Mouse (Mus musculus): Measurements from ENCODE around the gene Fgf3. TPM values are rescaled to one million over a fixed set of nuclear protein-coding genes. Genes with fewer than 3 reads are reported as not detected.

The Fgf3 gene
- polyA plus RNA-seq, 1 experiment from 2014 or later: not detected

DNA sequence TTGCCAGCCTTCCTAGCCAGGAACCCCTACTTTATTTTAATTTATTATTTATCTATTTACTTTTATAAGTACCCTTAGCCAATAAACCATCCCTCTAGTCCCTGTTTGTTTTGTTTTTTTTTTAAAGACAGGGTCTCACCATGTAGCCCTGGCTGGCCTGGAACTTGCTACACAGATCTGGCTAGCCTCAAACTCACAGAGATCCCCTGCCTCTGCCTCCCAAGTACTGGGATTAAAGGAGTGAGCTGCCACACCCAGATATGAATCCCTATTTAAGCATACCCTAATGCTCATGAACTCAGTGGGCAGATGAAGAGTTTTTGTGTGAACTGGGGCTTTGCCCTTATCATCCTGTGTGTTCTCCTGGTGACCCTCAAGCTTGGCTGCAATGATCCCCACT, 9.2 kb downstream of the Fgf3 start, which contains the start of gene Fgf4:
Gene Fgf4, plus strand, starts transcription at position 301 of the 400 bp plus-strand sequence.
- no peak within 1 kb of the TSS for H3K4me2 ChIP-seq (ENCODE audit: low read length)
- no peaks in the 10 kb centered on the region for H3K36me3 ChIP-seq (ENCODE audit: control insufficient read depth, insufficient read depth, low read length)
- no peaks in the 10 kb centered on the region for H3K4me1 ChIP-seq (replicated peaks; ENCODE audit: control insufficient read depth, insufficient read depth, low read length)
- no peaks in the 10 kb centered on the region for H3K9me3 ChIP-seq (ENCODE audit: control insufficient read depth, low read length)
- ATAC-seq (replicated peaks; ENCODE audit: low FRiP score, low TSS enrichment, low read depth) (no peak), DNase-seq (ENCODE audit: low spot score) (no peak)
- no peak within 1 kb of the TSS for H3K4me3 ChIP-seq (ENCODE audit: low read depth, low read length)
- H3K27me3 ChIP-seq (replicated peaks; ENCODE audit: control insufficient read depth, insufficient read depth, low read length): peaks cover 8% of the 10 kb centered on the region
- no peak within 1 kb of the TSS for H3K9ac ChIP-seq (ENCODE audit: low read length)
- H3K27ac ChIP-seq (ENCODE audit: low read depth): no peak within 1 kb of the TSS

GRCm38 (mm10) chr7:144851321-144851720, 13.4 kb downstream of the Fgf3 start:
- Histone ChIP-seq H3K36me3 (ENCODE audit: control insufficient read depth, insufficient read depth, low read length) (no peaks in the 10 kb centered on the region), H3K4me2 (ENCODE audit: low read length) (no peak overlapping the region), H3K27me3 (replicated peaks; ENCODE audit: control insufficient read depth, insufficient read depth, low read length) (no peaks in the 10 kb centered on the region), H3K4me3 (ENCODE audit: low read depth, low read length) (no peak overlapping the region), H3K9ac (ENCODE audit: low read length) (no peak overlapping the region), H3K4me1 (replicated peaks; ENCODE audit: control insufficient read depth, insufficient read depth, low read length) (no peaks in the 10 kb centered on the region), H3K9me3 (ENCODE audit: control insufficient read depth, low read length) (no peaks in the 10 kb centered on the region), H3K27ac (ENCODE audit: low read depth) (no peak overlapping the region)
- ATAC-seq (replicated peaks; ENCODE audit: low FRiP score, low TSS enrichment, low read depth) (no peak), DNase-seq (ENCODE audit: low spot score) (no peak)
- WGBS: 40% methylated on average over 3 of the region's 3 CpGs

DNA sequence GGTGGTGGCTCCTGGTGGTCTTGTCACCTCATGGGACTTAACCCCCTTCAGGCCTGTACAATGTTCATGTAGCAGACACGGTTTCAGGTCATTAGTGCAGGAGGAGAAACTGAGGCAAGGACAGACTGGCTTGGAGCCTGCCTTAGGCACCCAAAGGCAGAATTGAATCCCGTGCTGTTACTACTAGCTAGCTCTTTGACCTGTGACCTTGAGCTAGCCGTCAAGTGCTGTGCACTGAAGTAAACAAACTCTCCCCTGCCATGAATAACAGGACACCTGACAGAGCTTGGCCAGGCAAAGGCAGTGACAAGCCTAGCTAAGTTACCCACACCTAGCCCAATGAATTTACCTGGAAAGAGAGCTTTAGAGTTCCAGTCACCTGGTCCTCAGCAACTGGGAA, 17.1 kb downstream of the Fgf3 start:
- 31% methylated on average over 3 of the region's 3 CpGs for WGBS
- DNase-seq (ENCODE audit: low spot score): no peak
- H3K9ac ChIP-seq (ENCODE audit: low read length): no peak overlapping the region

GRCm38 (mm10) chr7:144857158-144857557, 19.3 kb downstream of the Fgf3 start:
- Histone ChIP-seq H3K4me1 (replicated peaks; ENCODE audit: control insufficient read depth, insufficient read depth, low read length) (no peaks in the 10 kb centered on the region), H3K9me3 (ENCODE audit: control insufficient read depth, low read length) (no peaks in the 10 kb centered on the region), H3K36me3 (ENCODE audit: control insufficient read depth, insufficient read depth, low read length) (no peaks in the 10 kb centered on the region), H3K27me3 (replicated peaks; ENCODE audit: control insufficient read depth, insufficient read depth, low read length) (peaks cover 30% of the 10 kb centered on the region), H3K27ac (ENCODE audit: low read depth) (no peak overlapping the region), H3K9ac (ENCODE audit: low read length) (no peak overlapping the region), H3K4me2 (ENCODE audit: low read length) (no peak overlapping the region), H3K4me3 (ENCODE audit: low read depth, low read length) (no peak overlapping the region)
- 93% methylated on average over 7 of the region's 7 CpGs for WGBS
- DNase-seq (ENCODE audit: low spot score): no peak
- no peak for ATAC-seq (replicated peaks; ENCODE audit: low FRiP score, low TSS enrichment, low read depth)

More for the DNA sequence above, 17.1 kb downstream of the Fgf3 start:
- no peaks in the 10 kb centered on the region for H3K36me3 ChIP-seq (ENCODE audit: control insufficient read depth, insufficient read depth, low read length)
- H3K27me3 ChIP-seq (replicated peaks; ENCODE audit: control insufficient read depth, insufficient read depth, low read length): peaks cover 8% of the 10 kb centered on the region
- no peak overlapping the region for H3K4me3 ChIP-seq (ENCODE audit: low read depth, low read length)
- no peaks in the 10 kb centered on the region for H3K4me1 ChIP-seq (replicated peaks; ENCODE audit: control insufficient read depth, insufficient read depth, low read length)
- H3K9me3 ChIP-seq (ENCODE audit: control insufficient read depth, low read length): no peaks in the 10 kb centered on the region
- H3K27ac ChIP-seq (ENCODE audit: low read depth): no peak overlapping the region
- H3K4me2 ChIP-seq (ENCODE audit: low read length): no peak overlapping the region
- no peak for ATAC-seq (replicated peaks; ENCODE audit: low FRiP score, low TSS enrichment, low read depth)

- H3K4me3 ChIP-seq (ENCODE audit: low read depth, low read length): no peak overlapping the region
- H3K27me3 ChIP-seq (replicated peaks; ENCODE audit: control insufficient read depth, insufficient read depth, low read length): peaks cover 37% of the 10 kb centered on the region
- H3K4me1 ChIP-seq (replicated peaks; ENCODE audit: control insufficient read depth, insufficient read depth, low read length): no peaks in the 10 kb centered on the region
- DNase-seq (ENCODE audit: low spot score): no peak
- no peak overlapping the region for H3K27ac ChIP-seq (ENCODE audit: low read depth)
- H3K9ac ChIP-seq (ENCODE audit: low read length): no peak overlapping the region
- 85% methylated on average over 3 of the region's 3 CpGs for WGBS
- ATAC-seq (replicated peaks; ENCODE audit: low FRiP score, low TSS enrichment, low read depth): no peak
- H3K36me3 ChIP-seq (ENCODE audit: control insufficient read depth, insufficient read depth, low read length): no peaks in the 10 kb centered on the region
- no peak overlapping the region for H3K4me2 ChIP-seq (ENCODE audit: low read length)
- H3K9me3 ChIP-seq (ENCODE audit: control insufficient read depth, low read length): no peaks in the 10 kb centered on the region
Measured at GRCm38 (mm10) chr7:144857826-144858342, 20.0 kb downstream of the Fgf3 start.

DNA sequence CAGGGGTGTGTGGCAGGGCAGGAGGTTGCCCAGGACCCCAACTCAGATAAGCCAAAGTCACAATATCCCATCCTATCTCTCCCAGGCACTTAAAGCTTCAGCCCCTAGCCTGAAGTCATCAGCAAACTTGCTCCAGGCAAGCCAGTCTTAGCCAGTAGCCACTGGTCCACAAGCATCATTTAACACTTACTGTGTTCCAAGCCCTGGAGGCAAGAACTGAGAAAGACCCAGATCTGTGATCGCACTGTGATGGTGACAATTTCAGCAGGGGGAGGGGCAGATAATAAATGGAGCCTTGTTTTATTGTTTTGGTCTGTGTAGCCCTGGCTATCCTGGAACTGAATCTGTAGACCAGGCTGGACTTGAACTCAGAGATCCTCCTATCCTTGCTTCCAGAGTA, 20.8 kb downstream of the Fgf3 start:
- no peaks in the 10 kb centered on the region for H3K36me3 ChIP-seq (ENCODE audit: control insufficient read depth, insufficient read depth, low read length)
- 79% methylated on average over 1 of the region's 1 CpGs for WGBS
- H3K4me1 ChIP-seq (replicated peaks; ENCODE audit: control insufficient read depth, insufficient read depth, low read length): no peaks in the 10 kb centered on the region
- H3K9me3 ChIP-seq (ENCODE audit: control insufficient read depth, low read length): no peaks in the 10 kb centered on the region
- H3K27ac ChIP-seq (ENCODE audit: low read depth): no peak overlapping the region
- H3K27me3 ChIP-seq (replicated peaks; ENCODE audit: control insufficient read depth, insufficient read depth, low read length): peaks cover 45% of the 10 kb centered on the region
- no peak overlapping the region for H3K9ac ChIP-seq (ENCODE audit: low read length)
- ATAC-seq (replicated peaks; ENCODE audit: low FRiP score, low TSS enrichment, low read depth): no peak
- no peak for DNase-seq (ENCODE audit: low spot score)
- no peak overlapping the region for H3K4me2 ChIP-seq (ENCODE audit: low read length)
- H3K4me3 ChIP-seq (ENCODE audit: low read depth, low read length): no peak overlapping the region

GRCm38 (mm10) chr7:144861056-144861768, 23.3 kb downstream of the Fgf3 start:
- no peak overlapping the region for H3K9ac ChIP-seq (ENCODE audit: low read length)
- peaks cover 66% of the 10 kb centered on the region for H3K27me3 ChIP-seq (replicated peaks; ENCODE audit: control insufficient read depth, insufficient read depth, low read length)
- ATAC-seq (replicated peaks; ENCODE audit: low FRiP score, low TSS enrichment, low read depth): no peak
- H3K9me3 ChIP-seq (ENCODE audit: control insufficient read depth, low read length): no peaks in the 10 kb centered on the region
- peak overlapping the region; percentile 20 for H3K4me3 ChIP-seq (ENCODE audit: low read depth, low read length)
- peak; percentile 58 for DNase-seq (ENCODE audit: low spot score)
- H3K36me3 ChIP-seq (ENCODE audit: control insufficient read depth, insufficient read depth, low read length): no peaks in the 10 kb centered on the region
- under 1% methylated on average over 53 of the region's 72 CpGs for WGBS
- peak overlapping the region; percentile 28 for H3K4me2 ChIP-seq (ENCODE audit: low read length)
- H3K4me1 ChIP-seq (replicated peaks; ENCODE audit: control insufficient read depth, insufficient read depth, low read length): no peaks in the 10 kb centered on the region
- no peak overlapping the region for H3K27ac ChIP-seq (ENCODE audit: low read depth)

- H3K4me3 ChIP-seq (ENCODE audit: low read depth, low read length): peak overlapping the region; percentile 20
- ATAC-seq (replicated peaks; ENCODE audit: low FRiP score, low TSS enrichment, low read depth) (no peak), DNase-seq (ENCODE audit: low spot score) (peak; percentile 67)
- no peak overlapping the region for H3K27ac ChIP-seq (ENCODE audit: low read depth)
- H3K36me3 ChIP-seq (ENCODE audit: control insufficient read depth, insufficient read depth, low read length): no peaks in the 10 kb centered on the region
- H3K9me3 ChIP-seq (ENCODE audit: control insufficient read depth, low read length): no peaks in the 10 kb centered on the region
- no peak overlapping the region for H3K9ac ChIP-seq (ENCODE audit: low read length)
- H3K4me1 ChIP-seq (replicated peaks; ENCODE audit: control insufficient read depth, insufficient read depth, low read length): no peaks in the 10 kb centered on the region
- WGBS: under 1% methylated on average over 28 of the region's 28 CpGs
- peak overlapping the region; percentile 28 for H3K4me2 ChIP-seq (ENCODE audit: low read length)
- peaks cover 71% of the 10 kb centered on the region for H3K27me3 ChIP-seq (replicated peaks; ENCODE audit: control insufficient read depth, insufficient read depth, low read length)
Measured at GRCm38 (mm10) chr7:144861769-144862070, 23.8 kb downstream of the Fgf3 start.

GRCm38 (mm10) chr7:144862126-144862525, 24.2 kb downstream of the Fgf3 start:
- DNase-seq (ENCODE audit: low spot score) (no peak), ATAC-seq (replicated peaks; ENCODE audit: low FRiP score, low TSS enrichment, low read depth) (no peak)
- Histone ChIP-seq H3K27me3 (replicated peaks; ENCODE audit: control insufficient read depth, insufficient read depth, low read length) (peaks cover 75% of the 10 kb centered on the region), H3K27ac (ENCODE audit: low read depth) (no peak overlapping the region), H3K4me1 (replicated peaks; ENCODE audit: control insufficient read depth, insufficient read depth, low read length) (no peaks in the 10 kb centered on the region), H3K9ac (ENCODE audit: low read length) (no peak overlapping the region), H3K36me3 (ENCODE audit: control insufficient read depth, insufficient read depth, low read length) (no peaks in the 10 kb centered on the region), H3K4me2 (ENCODE audit: low read length) (0 out of 2 replicates have a peak overlapping the region, but pooled peaks have one; percentile 28), H3K9me3 (ENCODE audit: control insufficient read depth, low read length) (no peaks in the 10 kb centered on the region), H3K4me3 (ENCODE audit: low read depth, low read length) (peak overlapping the region; percentile 20; the same call in 1 of the 2 replicates)
- 2% methylated on average over 15 of the region's 15 CpGs for WGBS
